Mouse (Mus musculus): ENCODE measurements at regions not wholly inside any gene's neighbourhood (a gene's known extent, or its start where the extent isn't known, plus 50 kb on each side); places are given as distances from the start of the nearest gene placed in this dataset.

GRCm38 (mm10) chr16:28105866-28106265 is 647.0 kb downstream of the Fgf12 start:
- DNase-seq (ENCODE audit: low read depth, low spot score) = no peak

- DNase-seq (ENCODE audit: low read depth, low spot score) = no peak
Measured at GRCm38 (mm10) chr16:28109771-28110170, 643.1 kb downstream of the Fgf12 start.
